In the genomic region with DNA sequence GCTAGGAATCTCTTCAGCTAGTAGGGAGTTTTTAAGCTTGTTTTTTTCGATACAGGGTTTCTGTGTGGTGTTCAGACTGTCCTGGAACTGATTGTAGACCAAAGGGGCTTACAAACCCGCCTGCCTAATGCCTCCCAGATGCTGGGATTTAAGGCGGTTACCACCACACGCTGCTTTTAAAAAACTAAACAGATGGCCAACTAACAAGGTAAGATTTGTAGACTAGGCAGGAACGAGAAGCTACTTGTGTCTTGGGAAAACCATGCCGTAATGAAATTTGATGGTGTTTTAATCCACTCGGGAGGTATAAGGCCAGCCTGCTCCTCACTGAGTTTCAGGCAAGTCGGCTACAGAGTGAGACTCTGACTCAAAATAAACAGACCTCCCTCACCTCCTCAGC, we compare ENCODE assay signal across 8 mouse cellular contexts. TPM values are rescaled to one million over a fixed set of nuclear protein-coding genes. Genes with fewer than 3 reads are reported as not detected.
DNase-seq lines count a peak whose midpoint lies in the region; ATAC-seq and TF ChIP-seq lines count a peak whose summit lies in the region.

No protein-coding gene starts in this region.

- H3K36me3 ChIP-seq in kidney, adult 2 months (ENCODE audit: control insufficient read depth, insufficient read depth, low read length): peaks cover 2% of the 10 kb centered on the region; the same call in 1 of the 2 replicates
- H3K36me3 ChIP-seq in forebrain, embryonic 10.5 days (replicated peaks): peaks cover 72% of the 10 kb centered on the region
- peaks cover 21% of the 10 kb centered on the region for H3K36me3 ChIP-seq in limb, embryonic 11.5 days (ENCODE audit: control insufficient read depth, insufficient read depth, low read length)
- H3K36me3 ChIP-seq in neural tube, embryonic 13.5 days: peaks cover 54% of the 10 kb centered on the region

- H3K4me2 ChIP-seq in limb, embryonic 11.5 days (ENCODE audit: low read depth, severe bottlenecking): peak overlapping the region; percentile 85
- H3K4me2 ChIP-seq in neural tube, embryonic 13.5 days: peak overlapping the region; percentile 91

- H3K4me3 ChIP-seq in kidney, adult 2 months (ENCODE audit: insufficient read depth, low read depth, low read length): peak overlapping the region; percentile 80
- peak overlapping the region; percentile 78 for H3K4me3 ChIP-seq in forebrain, embryonic 10.5 days
- peak overlapping the region; percentile 70 for H3K4me3 ChIP-seq in limb, embryonic 11.5 days (ENCODE audit: low read depth, low read length)
- peak overlapping the region; percentile 76 for H3K4me3 ChIP-seq in neural tube, embryonic 13.5 days

- peak overlapping the region; percentile 93 for H3K27ac ChIP-seq in kidney, adult 2 months (ENCODE audit: insufficient read depth, low read depth, low read length)
- H3K27ac ChIP-seq in forebrain, embryonic 10.5 days: peak overlapping the region; percentile 90
- peak overlapping the region; percentile 95 for H3K27ac ChIP-seq in limb, embryonic 11.5 days (replicated peaks; ENCODE audit: low read depth, low read length)
- H3K27ac ChIP-seq in neural tube, embryonic 13.5 days (replicated peaks): peak overlapping the region; percentile 91

- peaks cover 14% of the 10 kb centered on the region; the same call in 1 of the 2 replicates for H3K4me1 ChIP-seq in kidney, adult 2 months (ENCODE audit: control insufficient read depth, insufficient read depth, low read length)
- peaks cover 25% of the 10 kb centered on the region for H3K4me1 ChIP-seq in forebrain, embryonic 10.5 days
- H3K4me1 ChIP-seq in limb, embryonic 11.5 days (ENCODE audit: control insufficient read depth, insufficient read depth, low read length): 0 out of 2 replicates have a peak, but pooled peaks cover 7% of the 10 kb centered on the region
- H3K4me1 ChIP-seq in neural tube, embryonic 13.5 days (replicated peaks): peaks cover 22% of the 10 kb centered on the region

- no peaks in the 10 kb centered on the region for H3K27me3 ChIP-seq in kidney, adult 2 months (replicated peaks; ENCODE audit: control insufficient read depth, insufficient read depth, low read length)
- no peaks in the 10 kb centered on the region for H3K27me3 ChIP-seq in forebrain, embryonic 10.5 days (ENCODE audit: poor library complexity, severe bottlenecking)
- H3K27me3 ChIP-seq in limb, embryonic 11.5 days (ENCODE audit: control insufficient read depth, insufficient read depth, low read length): no peaks in the 10 kb centered on the region
- H3K27me3 ChIP-seq in neural tube, embryonic 13.5 days: no peaks in the 10 kb centered on the region

- TF ChIP-seq CTCF in kidney, adult 2 months (conservative IDR thresholded peaks at IDR 0.05; ENCODE audit: insufficient read depth, insufficient read length, low read depth, low read length): no peak

- no peak for DNase-seq in kidney, adult 2 months
- DNase-seq in kidney, adult 11 months: no peak
- peak; percentile 65 for DNase-seq in MN1 (ENCODE audit: low spot score)
- DNase-seq in forebrain, embryonic 10.5 days (ENCODE audit: extremely low spot score, low spot score): peak; percentile 31
- DNase-seq in limb, embryonic 11.5 days (ENCODE audit: low spot score): peak; percentile 79
- no peak for DNase-seq in left cerebral cortex, adult 11 months (ENCODE audit: low spot score)
- no peak for DNase-seq in thymus, postnatal 14 days

- WGBS in kidney, adult 2 months: 8% methylated on average over 8 of the region's 8 CpGs
- WGBS in forebrain, embryonic 10.5 days: 20% methylated on average over 8 of the region's 8 CpGs
- 4% methylated on average over 8 of the region's 8 CpGs for WGBS in limb, embryonic 11.5 days
- WGBS in neural tube, embryonic 13.5 days: 13% methylated on average over 8 of the region's 8 CpGs

- ATAC-seq in limb, embryonic 11.5 days (ENCODE audit: insufficient number of reproducible peaks, low FRiP score, low TSS enrichment, low read depth): peak; percentile 76
- ATAC-seq in neural tube, embryonic 13.5 days (ENCODE audit: low read depth): peak; percentile 37

- H3K9me3 ChIP-seq in forebrain, embryonic 10.5 days: no peaks in the 10 kb centered on the region
- no peaks in the 10 kb centered on the region for H3K9me3 ChIP-seq in limb, embryonic 11.5 days (ENCODE audit: control insufficient read depth, low read length)
- H3K9me3 ChIP-seq in neural tube, embryonic 13.5 days: no peaks in the 10 kb centered on the region

- no peak for TF ChIP-seq POLR2A in kidney, adult 2 months (IDR thresholded peaks at IDR 0.05; ENCODE audit: low read depth, low read length)

- H3K9ac ChIP-seq in limb, embryonic 11.5 days (ENCODE audit: low read length): peak overlapping the region; percentile 74
- peak overlapping the region; percentile 84 for H3K9ac ChIP-seq in neural tube, embryonic 13.5 days

RNA-seq across cellular contexts. Expression of a gene that starts 0.5 kb away (rescaled TPM):
- polyA plus RNA-seq in kidney, adult 2 months (2012; rRNA removed): 130 and 138 TPM in 2 replicates
- 175 and 194 TPM in 2 replicates for polyA plus RNA-seq in forebrain, embryonic 10.5 days (2016; fragmentation: Nextera tagmentation; extraction: Ambion mirVana)
- 241 and 262 TPM in 2 replicates for polyA plus RNA-seq in limb, embryonic 11.5 days (2014; fragmentation: Nextera tagmentation; extraction: Ambion mirVana)
- polyA plus RNA-seq in neural tube, embryonic 13.5 days (2015; fragmentation: Nextera tagmentation; extraction: Ambion mirVana): 120 and 133 TPM in 2 replicates

RNA-seq across cellular contexts. Expression of a gene that starts 35.8 kb away (rescaled TPM):
- 21.9 and 23.5 TPM in 2 replicates for polyA plus RNA-seq in kidney, adult 2 months (2012; rRNA removed)
- 11.2 and 14.4 TPM in 2 replicates for polyA plus RNA-seq in forebrain, embryonic 10.5 days (2016; fragmentation: Nextera tagmentation; extraction: Ambion mirVana)
- 12.8 and 14.9 TPM in 2 replicates for polyA plus RNA-seq in limb, embryonic 11.5 days (2014; fragmentation: Nextera tagmentation; extraction: Ambion mirVana)
- polyA plus RNA-seq in neural tube, embryonic 13.5 days (2015; fragmentation: Nextera tagmentation; extraction: Ambion mirVana): 11.3 and 12.0 TPM in 2 replicates

RNA-seq across cellular contexts. Expression of a gene that starts 52.3 kb away (rescaled TPM):
- 53.0 and 56.2 TPM in 2 replicates for polyA plus RNA-seq in kidney, adult 2 months (2012; rRNA removed)
- 210 and 216 TPM in 2 replicates for polyA plus RNA-seq in forebrain, embryonic 10.5 days (2016; fragmentation: Nextera tagmentation; extraction: Ambion mirVana)
- 160 and 175 TPM in 2 replicates for polyA plus RNA-seq in limb, embryonic 11.5 days (2014; fragmentation: Nextera tagmentation; extraction: Ambion mirVana)
- 217 and 231 TPM in 2 replicates for polyA plus RNA-seq in neural tube, embryonic 13.5 days (2015; fragmentation: Nextera tagmentation; extraction: Ambion mirVana)

RNA-seq across cellular contexts. Expression of a gene that starts 53.3 kb away (rescaled TPM):
- polyA plus RNA-seq in kidney, adult 2 months (2012; rRNA removed): 105 and 108 TPM in 2 replicates
- polyA plus RNA-seq in forebrain, embryonic 10.5 days (2016; fragmentation: Nextera tagmentation; extraction: Ambion mirVana): 220 and 222 TPM in 2 replicates
- 238 and 289 TPM in 2 replicates for polyA plus RNA-seq in limb, embryonic 11.5 days (2014; fragmentation: Nextera tagmentation; extraction: Ambion mirVana)
- polyA plus RNA-seq in neural tube, embryonic 13.5 days (2015; fragmentation: Nextera tagmentation; extraction: Ambion mirVana): 148 and 170 TPM in 2 replicates

Comparison
In these comparisons a context has a peak if more than half of its experiments do, and no peak if none do; other contexts are left out.
1. DNase-seq: peak in MN1 (single experiment), forebrain, embryonic 10.5 days (single experiment) and limb, embryonic 11.5 days (single experiment); none in kidney, adult 2 months (single experiment), kidney, adult 11 months (single experiment), left cerebral cortex, adult 11 months (single experiment) and thymus, postnatal 14 days (single experiment).
2. Peak in every context shown above with its lines, with median percentiles within 50 percentile points of each other: H3K27ac ChIP-seq and H3K4me3 ChIP-seq.